Mouse (Mus musculus) CH12F3 (cell line): ENCODE measurements around the gene Atxn2l.
"Not testable (repeated sequence)": the region's sequence is repeated elsewhere in the genome, so short reads cannot be mapped to it uniquely, and the experiment has no call there.

ENCODE experiments used
- in situ Hi-C: fragments of 300-500 bp; cut with MboI; formaldehyde crosslinking; loops from 2 replicates; pipeline ENCODE4 v1.14.3; 2020; ENCODE audit warnings: low sequenced_read_pairs

Gene Atxn2l

DNA sequence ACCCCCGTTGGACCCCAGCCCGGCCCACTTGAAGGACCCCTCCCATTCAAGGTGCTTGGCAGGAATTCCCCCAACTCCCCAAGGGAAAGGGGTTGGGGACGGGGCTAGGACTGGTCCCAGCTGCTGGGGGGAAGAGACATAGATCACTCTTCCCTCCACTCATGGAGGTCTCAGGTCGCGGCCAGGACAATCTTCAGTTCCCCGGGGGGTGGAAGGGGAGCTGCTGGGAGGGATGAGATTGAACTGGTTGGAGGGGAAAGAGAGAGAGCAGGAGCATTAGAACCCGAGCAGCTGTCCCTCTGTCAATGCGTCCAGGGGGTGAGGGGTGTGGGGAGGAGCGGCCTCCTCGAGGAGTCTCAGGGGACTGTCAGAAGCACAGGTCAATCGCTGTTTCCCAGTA lies 11.3 kb downstream of the Atxn2l start:
- in situ Hi-C loops = no loop called here

GRCm38 (mm10) chr7:126491005-126491404 lies 12.2 kb downstream of the Atxn2l start:
- in situ Hi-C loops = no loop called here

- in situ Hi-C loops = not testable (repeated sequence)
Observed at GRCm38 (mm10) chr7:126487617-126488385, 15.4 kb downstream of the Atxn2l start.

DNA sequence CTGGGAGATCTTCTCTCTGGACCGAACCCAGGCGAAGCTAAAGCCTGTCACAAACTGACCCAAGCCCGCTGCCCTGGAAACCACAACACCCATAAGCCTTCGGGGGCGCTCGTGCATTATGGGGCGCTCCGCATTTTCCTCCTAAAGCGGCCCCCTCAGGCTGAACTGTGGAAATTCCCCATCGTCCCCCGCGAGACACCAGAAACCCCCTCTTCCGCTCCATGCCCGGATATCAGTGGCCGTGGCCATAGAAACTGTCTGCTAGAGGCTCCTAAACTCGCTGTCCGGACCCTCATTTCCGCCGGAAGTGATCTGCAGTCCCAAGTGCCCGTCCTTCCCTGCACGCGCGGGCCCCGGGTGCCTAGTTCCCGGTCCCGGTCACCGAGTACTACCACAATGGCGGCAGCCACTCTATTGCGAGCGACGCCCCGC lies 16.2 kb downstream of the Atxn2l start, which contains the start of gene Tufm:
Gene Tufm (plus strand): TSS at position 310 of the 432 bp plus-strand sequence.
- in situ Hi-C loops = no loop called here

GRCm38 (mm10) chr7:126482392-126482871 lies 20.8 kb downstream of the Atxn2l start:
- in situ Hi-C loops = no loop called here

- in situ Hi-C loops = no loop called here
Observed at GRCm38 (mm10) chr7:126481699-126482098, 21.5 kb downstream of the Atxn2l start.

GRCm38 (mm10) chr7:126474993-126475581 lies 28.1 kb downstream of the Atxn2l start, which contains the start of gene Sh2b1:
Gene Sh2b1, minus strand, starts transcription at chr7:126475424.
- in situ Hi-C loops = no loop called here

DNA sequence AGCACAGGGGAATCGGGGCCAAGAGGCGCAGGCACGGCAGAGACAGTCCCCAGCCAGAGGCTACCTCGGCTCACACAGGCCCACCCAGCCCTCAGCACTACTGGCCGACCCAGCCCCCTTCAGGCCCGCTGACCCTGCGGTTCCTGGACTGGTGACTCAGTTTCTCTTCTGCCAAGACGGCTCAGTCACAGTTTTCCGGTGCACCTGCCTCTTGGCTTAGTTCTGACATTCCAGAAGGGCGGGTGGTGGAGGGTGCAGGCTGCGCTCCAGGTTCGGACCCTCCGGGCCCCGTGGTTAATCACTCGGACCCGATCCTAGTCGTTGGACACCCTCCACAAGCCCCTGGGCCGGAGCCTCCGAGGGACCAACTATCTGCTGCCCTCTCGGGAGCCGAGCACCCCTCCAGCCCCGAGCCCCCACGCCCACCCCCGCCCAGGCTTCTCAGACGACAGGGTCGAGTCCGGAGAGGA lies 28.7 kb downstream of the Atxn2l start:
- in situ Hi-C loops = no loop called here

GRCm38 (mm10) chr7:126473470-126474086 lies 29.7 kb downstream of the Atxn2l start:
- in situ Hi-C loops = no loop called here

- in situ Hi-C loops = no loop called here
Observed at GRCm38 (mm10) chr7:126472713-126473112, 30.5 kb downstream of the Atxn2l start.

- in situ Hi-C loops = no loop called here
Observed at GRCm38 (mm10) chr7:126472306-126472705, 30.9 kb downstream of the Atxn2l start.

GRCm38 (mm10) chr7:126471853-126472252 lies 31.4 kb downstream of the Atxn2l start:
- in situ Hi-C loops = no loop called here

- in situ Hi-C loops = no loop called here
Observed at GRCm38 (mm10) chr7:126471361-126471760, 31.9 kb downstream of the Atxn2l start.

DNA sequence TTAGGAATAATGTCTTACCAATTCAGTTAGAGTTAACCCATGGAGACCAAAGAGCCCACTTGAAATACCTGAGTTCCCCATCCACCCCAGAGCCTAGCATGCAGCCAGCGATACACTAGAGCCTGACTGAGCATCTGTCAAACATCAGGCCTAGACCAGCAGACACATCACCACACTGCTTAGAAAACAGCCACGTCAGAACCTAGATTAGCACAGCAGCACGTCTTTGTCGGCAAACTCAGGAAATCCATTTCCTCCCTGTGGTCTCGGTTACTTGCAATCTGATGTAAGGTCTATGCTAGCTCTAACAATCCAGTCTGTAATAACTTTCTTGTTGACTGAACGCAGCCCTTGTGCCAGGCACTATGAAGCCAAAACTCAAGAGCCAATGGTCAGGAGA lies 33.2 kb downstream of the Atxn2l start:
- in situ Hi-C loops = no loop called here

DNA sequence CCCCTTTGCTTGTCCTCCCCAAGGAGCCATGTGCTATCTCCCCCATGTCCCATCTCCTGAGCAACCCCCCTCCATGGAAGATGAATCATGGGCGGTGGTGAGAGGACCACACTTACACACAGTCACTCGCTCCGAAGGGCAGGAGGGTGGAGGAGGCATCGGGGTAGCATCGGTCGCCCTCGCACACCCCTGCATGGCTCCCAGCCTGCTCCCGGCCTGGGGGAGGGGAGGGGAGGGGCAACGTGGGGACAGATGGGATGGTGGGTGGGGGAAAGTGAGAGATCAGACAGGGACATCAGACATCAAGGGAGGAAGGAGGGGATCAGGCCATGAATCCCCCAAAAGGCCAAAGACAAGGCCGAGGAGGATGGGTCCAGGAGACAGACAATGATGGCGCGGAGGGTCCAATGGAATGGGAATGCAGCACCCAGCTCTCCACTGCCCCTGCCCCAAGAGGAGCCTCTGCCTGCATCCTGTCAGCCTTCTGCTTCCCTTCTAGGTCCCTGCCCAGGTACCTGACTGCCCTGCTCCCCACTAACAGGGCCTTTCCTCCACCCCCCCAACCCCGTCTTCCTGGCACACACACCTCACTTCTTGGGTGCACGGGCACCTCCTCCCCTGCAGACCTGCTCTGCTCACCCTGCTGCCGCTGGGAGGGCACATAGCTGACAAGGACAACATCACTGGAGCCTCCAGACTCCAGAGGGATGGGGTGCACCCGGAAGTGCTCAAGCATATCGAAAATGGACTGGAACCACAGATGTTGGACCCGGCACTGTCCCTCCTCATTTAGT lies 35.2 kb downstream of the Atxn2l start:
- in situ Hi-C loops = no loop called here

DNA sequence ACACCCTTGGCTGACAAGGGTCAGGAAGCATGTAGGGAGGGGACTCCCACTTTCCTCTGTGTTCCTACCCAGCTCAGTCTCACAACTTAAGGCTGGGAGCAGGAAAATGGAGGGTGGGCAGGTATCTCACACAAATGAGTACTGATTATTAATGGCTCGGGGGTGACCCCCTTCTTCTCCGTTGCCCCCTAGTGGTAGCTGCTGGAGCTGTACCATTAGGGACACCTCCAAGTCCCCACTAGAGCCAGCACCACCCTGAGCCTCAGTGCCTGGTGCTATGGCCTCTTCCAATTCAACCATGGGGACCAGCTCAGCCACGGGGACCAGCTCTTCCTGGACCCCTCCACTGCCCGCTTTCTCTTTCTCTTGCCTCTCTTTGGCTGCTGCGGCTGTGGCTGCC lies 36.0 kb downstream of the Atxn2l start:
- in situ Hi-C loops = no loop called here

GRCm38 (mm10) chr7:126466707-126467106 lies 36.5 kb downstream of the Atxn2l start:
- in situ Hi-C loops = no loop called here

DNA sequence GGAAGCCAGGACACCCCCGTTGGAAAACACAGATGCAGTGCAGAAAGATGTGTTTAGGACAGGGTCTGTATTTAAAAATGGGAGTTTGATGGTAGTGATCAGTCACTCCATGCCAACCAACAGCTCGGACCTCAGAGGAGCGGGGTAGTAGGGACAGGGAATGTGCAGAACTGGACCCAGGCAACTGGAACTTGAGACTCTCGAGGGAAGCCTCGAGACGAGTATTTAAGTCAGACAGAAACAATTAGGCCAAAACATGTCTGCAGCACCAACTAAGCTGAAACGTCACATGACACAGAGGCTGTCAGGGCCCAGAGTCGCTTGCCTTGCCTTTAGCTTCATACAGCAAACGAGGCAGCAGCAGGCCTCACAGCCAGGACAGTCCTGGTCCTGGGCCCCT lies 37.1 kb downstream of the Atxn2l start:
- in situ Hi-C loops = no loop called here

DNA sequence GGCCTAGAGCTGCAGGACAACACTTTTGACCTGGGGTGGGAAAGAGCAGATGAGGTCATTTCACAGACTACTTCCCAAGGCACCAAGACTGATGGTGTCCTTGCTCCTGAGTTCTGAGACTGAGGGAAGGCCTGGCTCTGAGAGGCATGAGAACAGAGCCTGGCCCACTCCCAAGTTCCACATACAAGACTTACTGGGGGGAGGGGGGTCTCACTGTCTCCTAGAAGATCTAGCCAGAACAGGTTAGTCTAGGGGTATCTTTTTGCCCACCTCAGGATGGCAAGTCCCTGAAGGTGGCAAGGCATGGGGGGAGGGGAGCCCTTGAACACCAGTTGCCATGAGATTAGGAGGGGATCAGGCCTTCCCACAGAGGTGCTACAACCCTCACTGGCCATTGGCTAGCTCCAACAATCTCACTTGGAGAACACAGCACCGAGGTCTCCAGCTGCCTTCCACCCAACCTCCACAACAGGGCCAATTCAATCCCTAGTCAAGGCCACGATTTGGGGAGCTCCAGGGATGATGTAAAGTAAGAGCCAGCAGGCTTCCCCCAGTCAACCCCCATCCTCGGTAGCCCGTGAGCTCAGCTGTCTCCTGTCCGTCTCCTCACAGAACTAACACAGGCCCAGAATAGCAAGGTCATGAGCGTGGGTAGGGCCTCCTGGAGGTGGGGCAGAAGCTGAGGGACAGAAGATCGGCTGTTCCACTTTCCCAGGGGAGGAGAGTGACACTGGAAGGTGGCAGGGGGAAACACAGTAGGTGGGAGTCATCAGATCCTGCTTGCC lies 37.8 kb downstream of the Atxn2l start:
- in situ Hi-C loops = no loop called here

GRCm38 (mm10) chr7:126464836-126465235 lies 38.4 kb downstream of the Atxn2l start:
- in situ Hi-C loops = no loop called here
